Mouse (Mus musculus): ENCODE measurements at regions not wholly inside any gene's neighbourhood (a gene's known extent, or its start where the extent isn't known, plus 50 kb on each side); places are given as distances from the start of the nearest gene placed in this dataset.
A peak's percentile ranks its signal among the peaks of the same experiment; 100 is the strongest.
"Not testable (repeated sequence)": the region's sequence is repeated elsewhere in the genome, so short reads cannot be mapped to it uniquely, and the experiment has no call there.

GRCm38 (mm10) chr13:50906431-50906830 lies 194.2 kb upstream of the Spin1 start:
- not testable (repeated sequence) for H3K4me3 ChIP-seq; H3K27ac ChIP-seq; H3K36me3 ChIP-seq; H3K4me1 ChIP-seq; DNase-seq (ENCODE audit: low spot score); H3K27me3 ChIP-seq (ENCODE audit: insufficient read depth, poor library complexity, severe bottlenecking); H3K9me3 ChIP-seq
- 84% methylated on average over 6 of the region's 6 CpGs for WGBS

- no peaks in the 10 kb centered on the region for H3K36me3 ChIP-seq
- no peak overlapping the region for H3K4me3 ChIP-seq
- no peaks in the 10 kb centered on the region for H3K4me1 ChIP-seq
Observed at GRCm38 (mm10) chr13:50906910-50907309, 193.8 kb upstream of the Spin1 start.

GRCm38 (mm10) chr13:50912776-50913175 lies 187.9 kb upstream of the Spin1 start:
- not testable (repeated sequence) for H3K27me3 ChIP-seq (ENCODE audit: insufficient read depth, poor library complexity, severe bottlenecking); DNase-seq (ENCODE audit: low spot score); H3K36me3 ChIP-seq; H3K27ac ChIP-seq; H3K4me3 ChIP-seq; H3K4me1 ChIP-seq; H3K9me3 ChIP-seq
- 75% methylated on average over 2 of the region's 2 CpGs for WGBS

More at GRCm38 (mm10) chr13:50906910-50907309, 193.8 kb upstream of the Spin1 start:
- DNase-seq (ENCODE audit: low spot score), result no peak
- Histone ChIP-seq H3K27me3 (ENCODE audit: insufficient read depth, poor library complexity, severe bottlenecking) (no peaks in the 10 kb centered on the region), H3K27ac (no peak overlapping the region), H3K9me3 (no peaks in the 10 kb centered on the region)
- 92% methylated on average over 1 of the region's 1 CpGs for WGBS

DNA sequence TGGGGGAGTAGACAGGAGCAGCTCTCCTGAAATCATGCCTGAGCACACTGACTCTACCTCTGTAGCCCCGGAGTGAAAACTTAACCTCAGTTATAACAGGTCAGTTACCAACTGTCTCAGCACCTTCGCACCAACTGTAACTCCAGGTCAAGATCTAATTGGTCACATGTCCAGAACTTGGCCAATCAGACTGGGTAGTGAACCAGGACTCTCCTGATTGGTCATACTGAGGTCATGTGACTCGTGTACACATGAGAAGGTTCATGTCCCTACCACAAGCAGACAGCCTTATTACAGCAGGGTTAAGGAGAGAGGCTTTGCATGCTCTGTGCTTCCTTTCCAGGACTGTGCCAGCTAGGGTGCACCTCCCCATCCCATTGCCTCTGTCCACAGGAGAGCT lies 166.7 kb upstream of the Spin1 start:
- not testable (repeated sequence) for H3K9me3 ChIP-seq; H3K27ac ChIP-seq; DNase-seq (ENCODE audit: low spot score); H3K4me1 ChIP-seq; H3K36me3 ChIP-seq; H3K27me3 ChIP-seq (ENCODE audit: insufficient read depth, poor library complexity, severe bottlenecking); H3K4me3 ChIP-seq
- 79% methylated on average over 3 of the region's 3 CpGs for WGBS

- DNase-seq (ENCODE audit: low spot score), result peak; percentile 14
- Histone ChIP-seq H3K4me3 (no peak overlapping the region), H3K27me3 (ENCODE audit: insufficient read depth, poor library complexity, severe bottlenecking) (no peaks in the 10 kb centered on the region), H3K9me3 (no peaks in the 10 kb centered on the region), H3K4me1 (no peaks in the 10 kb centered on the region), H3K36me3 (no peaks in the 10 kb centered on the region), H3K27ac (no peak overlapping the region)
- WGBS, result 50% methylated on average over 3 of the region's 3 CpGs
Observed at GRCm38 (mm10) chr13:50942561-50942960, 158.1 kb upstream of the Spin1 start.

DNA sequence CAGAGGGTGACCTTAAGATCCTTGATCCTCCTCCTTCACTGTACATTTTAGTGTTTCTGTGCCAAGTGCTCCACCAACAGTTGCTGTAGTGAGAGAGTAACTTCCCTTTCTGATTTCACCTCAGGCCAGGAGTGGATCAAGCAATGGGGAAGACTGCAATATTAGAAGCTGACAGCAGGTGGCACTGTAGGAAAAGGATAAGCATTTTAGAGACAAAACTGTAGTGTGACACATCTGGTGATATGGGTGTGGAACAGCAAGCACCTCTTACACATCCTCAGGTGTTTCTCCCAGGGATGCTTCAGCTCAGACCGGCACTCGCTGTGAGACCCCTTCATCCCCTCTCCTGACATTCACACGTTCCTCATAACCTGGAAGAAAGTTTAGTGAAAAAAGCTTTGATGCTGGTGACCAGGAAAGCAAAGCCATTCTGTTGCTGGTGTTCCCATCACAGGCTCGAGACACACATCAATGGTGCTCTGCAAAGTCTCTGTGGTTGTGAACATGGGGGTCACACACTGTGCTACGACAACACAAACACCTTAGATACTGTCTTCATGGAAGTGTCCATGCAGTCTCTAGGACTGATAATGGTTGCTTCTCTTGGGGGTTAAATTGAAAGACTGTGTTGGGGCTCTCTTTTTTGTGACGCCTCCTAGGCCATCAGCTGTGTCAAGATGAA lies 151.0 kb upstream of the Spin1 start:
- DNase-seq (ENCODE audit: low spot score), result peak; percentile 80
- H3K4me3 ChIP-seq, result no peak overlapping the region
- 40% methylated on average over 6 of the region's 6 CpGs for WGBS
- H3K27me3 ChIP-seq (ENCODE audit: insufficient read depth, poor library complexity, severe bottlenecking), result no peaks in the 10 kb centered on the region
- no peak overlapping the region for H3K27ac ChIP-seq
- no peaks in the 10 kb centered on the region for H3K4me1 ChIP-seq
- no peaks in the 10 kb centered on the region for H3K9me3 ChIP-seq
- H3K36me3 ChIP-seq, result no peaks in the 10 kb centered on the region

- Histone ChIP-seq H3K9me3 (no peaks in the 10 kb centered on the region), H3K27ac (no peak overlapping the region), H3K4me1 (peaks cover 7% of the 10 kb centered on the region; the same call in 1 of the 2 replicates), H3K36me3 (no peaks in the 10 kb centered on the region), H3K27me3 (ENCODE audit: insufficient read depth, poor library complexity, severe bottlenecking) (no peaks in the 10 kb centered on the region), H3K4me3 (no peak overlapping the region)
- WGBS, result 84% methylated on average over 6 of the region's 6 CpGs
- DNase-seq (ENCODE audit: low spot score), result peak; percentile 65
Observed at GRCm38 (mm10) chr13:50954671-50955070, 146.0 kb upstream of the Spin1 start.

DNA sequence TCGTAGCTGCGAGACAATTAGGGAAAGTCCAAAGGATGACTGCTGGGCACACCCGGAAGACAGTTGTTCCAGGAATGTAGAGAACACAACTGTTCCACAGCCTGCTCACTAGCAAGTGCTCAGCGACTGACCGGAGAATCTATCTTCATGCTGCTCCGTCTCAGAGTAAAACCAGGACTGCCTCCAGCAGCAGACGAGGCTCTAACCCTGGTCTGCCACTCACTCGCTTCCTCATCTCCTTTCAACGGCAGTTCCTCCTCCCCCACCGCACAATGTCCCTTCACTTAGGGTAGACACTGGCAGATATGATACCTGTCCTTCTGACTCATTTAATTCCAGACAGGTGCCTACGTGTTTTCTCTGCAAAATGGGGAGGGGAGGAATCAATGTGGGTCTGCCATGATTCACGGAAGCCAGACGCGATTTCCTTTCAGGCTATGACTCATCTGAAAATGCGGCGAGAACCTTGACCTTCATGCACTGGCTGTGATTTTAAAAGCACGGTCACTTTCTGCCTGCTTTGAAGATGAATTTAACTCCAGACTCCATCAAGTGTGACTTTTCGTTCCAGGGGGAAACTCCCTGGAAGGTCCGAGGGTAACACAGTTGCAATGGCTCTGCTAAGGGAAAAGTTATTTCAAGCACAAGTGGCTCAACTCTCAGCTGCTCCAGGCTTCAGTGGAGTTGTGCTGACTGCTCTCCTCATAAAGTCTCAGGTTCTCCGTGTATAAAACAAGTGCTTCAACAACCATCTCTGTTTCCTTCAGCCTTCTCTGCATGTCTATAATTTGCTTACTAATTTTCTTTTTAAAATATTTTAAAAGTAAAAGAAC lies 142.4 kb upstream of the Spin1 start:
- peaks cover 7% of the 10 kb centered on the region; the same call in 1 of the 2 replicates for H3K4me1 ChIP-seq
- WGBS, result 41% methylated on average over 20 of the region's 20 CpGs
- DNase-seq (ENCODE audit: low spot score), result no peak
- peak overlapping the region; percentile 49 for H3K27ac ChIP-seq
- no peaks in the 10 kb centered on the region for H3K36me3 ChIP-seq
- no peaks in the 10 kb centered on the region for H3K9me3 ChIP-seq
- peak overlapping the region; percentile 46 for H3K4me3 ChIP-seq
- no peaks in the 10 kb centered on the region for H3K27me3 ChIP-seq (ENCODE audit: insufficient read depth, poor library complexity, severe bottlenecking)

- Histone ChIP-seq H3K27ac (no peak overlapping the region), H3K4me3 (no peak overlapping the region), H3K27me3 (ENCODE audit: insufficient read depth, poor library complexity, severe bottlenecking) (no peaks in the 10 kb centered on the region), H3K4me1 (peaks cover 7% of the 10 kb centered on the region; the same call in 1 of the 2 replicates), H3K9me3 (no peaks in the 10 kb centered on the region), H3K36me3 (no peaks in the 10 kb centered on the region)
- no peak for DNase-seq (ENCODE audit: low spot score)
- WGBS, result 71% methylated on average over 12 of the region's 12 CpGs
Observed at GRCm38 (mm10) chr13:50960909-50961308, 139.8 kb upstream of the Spin1 start.

GRCm38 (mm10) chr13:50964070-50964469 lies 136.6 kb upstream of the Spin1 start:
- no peaks in the 10 kb centered on the region for H3K36me3 ChIP-seq
- H3K9me3 ChIP-seq, result no peaks in the 10 kb centered on the region
- H3K27ac ChIP-seq, result no peak overlapping the region
- no peak overlapping the region for H3K4me3 ChIP-seq
- H3K4me1 ChIP-seq, result no peaks in the 10 kb centered on the region
- DNase-seq (ENCODE audit: low spot score), result no peak
- WGBS, result 64% methylated on average over 9 of the region's 9 CpGs
- no peaks in the 10 kb centered on the region for H3K27me3 ChIP-seq (ENCODE audit: insufficient read depth, poor library complexity, severe bottlenecking)

- H3K4me1 ChIP-seq; DNase-seq (ENCODE audit: low spot score); H3K4me3 ChIP-seq; H3K36me3 ChIP-seq; H3K27ac ChIP-seq; H3K27me3 ChIP-seq (ENCODE audit: insufficient read depth, poor library complexity, severe bottlenecking); H3K9me3 ChIP-seq: not testable (repeated sequence)
- WGBS, result 53% methylated on average over 7 of the region's 7 CpGs
Observed at GRCm38 (mm10) chr13:50965041-50965440, 135.6 kb upstream of the Spin1 start.

- Histone ChIP-seq H3K36me3 (no peaks in the 10 kb centered on the region), H3K4me3 (no peak overlapping the region), H3K9me3 (no peaks in the 10 kb centered on the region), H3K4me1 (no peaks in the 10 kb centered on the region), H3K27ac (no peak overlapping the region), H3K27me3 (ENCODE audit: insufficient read depth, poor library complexity, severe bottlenecking) (no peaks in the 10 kb centered on the region)
- DNase-seq (ENCODE audit: low spot score), result no peak
- 58% methylated on average over 4 of the region's 4 CpGs for WGBS
Observed at GRCm38 (mm10) chr13:50965678-50966077, 135.0 kb upstream of the Spin1 start.

- no peak for DNase-seq (ENCODE audit: low spot score)
- no peak overlapping the region for H3K4me3 ChIP-seq
- no peak overlapping the region for H3K27ac ChIP-seq
- no peaks in the 10 kb centered on the region for H3K9me3 ChIP-seq
- H3K27me3 ChIP-seq (ENCODE audit: insufficient read depth, poor library complexity, severe bottlenecking), result no peaks in the 10 kb centered on the region
- 78% methylated on average over 2 of the region's 2 CpGs for WGBS
- no peaks in the 10 kb centered on the region for H3K36me3 ChIP-seq
- peaks cover 8% of the 10 kb centered on the region; the same call in 1 of the 2 replicates for H3K4me1 ChIP-seq
Observed at GRCm38 (mm10) chr13:50966826-50967225, 133.9 kb upstream of the Spin1 start.
